Mouse (Mus musculus): ENCODE measurements around the gene Heatr5b. TPM values are rescaled to one million over a fixed set of nuclear protein-coding genes. Genes with fewer than 3 reads are reported as not detected.

Heatr5b gene
- 3.3 TPM for polyA plus RNA-seq (2015; fragmentation: Illumina TruSeq; extraction: RNeasy Lipid Tissue Mini Kit (QIAGEN cat#74804); ENCODE audit: insufficient read depth, low read depth, low replicate concordance)

GRCm38 (mm10) chr17:78834856-78835835 lies at the start of gene Heatr5b, which contains the start of gene Gpatch11:
Gene Heatr5b (minus strand): TSS chr17:78835364.
Gene Gpatch11 (plus strand): TSS chr17:78835567.

GRCm38 (mm10) chr17:78882401-78883112 lies 47.4 kb upstream of the Heatr5b start, which contains the start of gene Eif2ak2:
Gene Eif2ak2 (minus strand): TSS chr17:78882573.

GRCm38 (mm10) chr17:78737096-78737495 lies 98.1 kb downstream of the Heatr5b start, which contains the start of gene Strn:
Gene Strn (minus strand): TSS chr17:78737196.

Other genes with a start within 250 kb of the Heatr5b start
- 2.1 TPM for gene Strn, start 98.2 kb downstream of the Heatr5b start, polyA plus RNA-seq (2015; fragmentation: Illumina TruSeq; extraction: RNeasy Lipid Tissue Mini Kit (QIAGEN cat#74804); ENCODE audit: insufficient read depth, low read depth, low replicate concordance)
- gene Gpatch11, start 203 bp upstream of the Heatr5b start, polyA plus RNA-seq (2015; fragmentation: Illumina TruSeq; extraction: RNeasy Lipid Tissue Mini Kit (QIAGEN cat#74804); ENCODE audit: insufficient read depth, low read depth, low replicate concordance), result 10.3 TPM
- gene Eif2ak2, start 47.2 kb upstream of the Heatr5b start, polyA plus RNA-seq (2015; fragmentation: Illumina TruSeq; extraction: RNeasy Lipid Tissue Mini Kit (QIAGEN cat#74804); ENCODE audit: insufficient read depth, low read depth, low replicate concordance), result 3.3 TPM
- gene Sult6b1, start 71.6 kb upstream of the Heatr5b start, polyA plus RNA-seq (2015; fragmentation: Illumina TruSeq; extraction: RNeasy Lipid Tissue Mini Kit (QIAGEN cat#74804); ENCODE audit: insufficient read depth, low read depth, low replicate concordance), result not detected
- gene Cebpzos, start 81.1 kb upstream of the Heatr5b start, polyA plus RNA-seq (2015; fragmentation: Illumina TruSeq; extraction: RNeasy Lipid Tissue Mini Kit (QIAGEN cat#74804); ENCODE audit: insufficient read depth, low read depth, low replicate concordance), result 8.8 TPM
- gene Cebpz, start 101.7 kb upstream of the Heatr5b start, polyA plus RNA-seq (2015; fragmentation: Illumina TruSeq; extraction: RNeasy Lipid Tissue Mini Kit (QIAGEN cat#74804); ENCODE audit: insufficient read depth, low read depth, low replicate concordance), result 10.3 TPM
- gene Ndufaf7, start 101.8 kb upstream of the Heatr5b start, polyA plus RNA-seq (2015; fragmentation: Illumina TruSeq; extraction: RNeasy Lipid Tissue Mini Kit (QIAGEN cat#74804); ENCODE audit: insufficient read depth, low read depth, low replicate concordance), result 11.5 TPM
- 6.2 TPM for gene Prkd3, start 185.5 kb upstream of the Heatr5b start, polyA plus RNA-seq (2015; fragmentation: Illumina TruSeq; extraction: RNeasy Lipid Tissue Mini Kit (QIAGEN cat#74804); ENCODE audit: insufficient read depth, low read depth, low replicate concordance)
- gene Qpct, start 216.5 kb upstream of the Heatr5b start, polyA plus RNA-seq (2015; fragmentation: Illumina TruSeq; extraction: RNeasy Lipid Tissue Mini Kit (QIAGEN cat#74804); ENCODE audit: insufficient read depth, low read depth, low replicate concordance), result 3.9 TPM

Data from pancreas, adult 10 weeks (tissue).